Mouse (Mus musculus): ENCODE data around the gene Laptm4a.

Gene Laptm4a

GRCm38 (mm10) chr12:8921394-8922368 lies at the start of gene Laptm4a:
TSS of gene Laptm4a (plus strand) at chr12:8921664.
- peak; percentile 90 for DNase-seq (ENCODE audit: low read depth)

GRCm38 (mm10) chr12:8875583-8875982 lies 45.9 kb upstream of the Laptm4a start:
- DNase-seq (ENCODE audit: low read depth), result no peak

GRCm38 (mm10) chr12:8876865-8877264 lies 44.6 kb upstream of the Laptm4a start:
- no peak for DNase-seq (ENCODE audit: low read depth)

- no peak for DNase-seq (ENCODE audit: low read depth)
Measured at GRCm38 (mm10) chr12:8877413-8877812, 44.1 kb upstream of the Laptm4a start.

GRCm38 (mm10) chr12:8878752-8879151 lies 42.7 kb upstream of the Laptm4a start:
- no peak for DNase-seq (ENCODE audit: low read depth)

- DNase-seq (ENCODE audit: low read depth), result no peak
Measured at GRCm38 (mm10) chr12:8879389-8879788, 42.1 kb upstream of the Laptm4a start.

- no peak for DNase-seq (ENCODE audit: low read depth)
Measured at GRCm38 (mm10) chr12:8881736-8882135, 39.7 kb upstream of the Laptm4a start.

GRCm38 (mm10) chr12:8882376-8882775 lies 39.1 kb upstream of the Laptm4a start:
- no peak for DNase-seq (ENCODE audit: low read depth)

- no peak for DNase-seq (ENCODE audit: low read depth)
Measured at GRCm38 (mm10) chr12:8884426-8885145, 36.9 kb upstream of the Laptm4a start.

- DNase-seq (ENCODE audit: low read depth), result no peak
Measured at GRCm38 (mm10) chr12:8885146-8885543, 36.3 kb upstream of the Laptm4a start.

GRCm38 (mm10) chr12:8885950-8886349 lies 35.5 kb upstream of the Laptm4a start:
- DNase-seq (ENCODE audit: low read depth), result no peak

- no peak for DNase-seq (ENCODE audit: low read depth)
Measured at GRCm38 (mm10) chr12:8888445-8888844, 33.0 kb upstream of the Laptm4a start.

- DNase-seq (ENCODE audit: low read depth), result peak; percentile 55
Measured at GRCm38 (mm10) chr12:8889117-8889665, 32.3 kb upstream of the Laptm4a start.

- no peak for DNase-seq (ENCODE audit: low read depth)
Measured at GRCm38 (mm10) chr12:8892876-8893532, 28.5 kb upstream of the Laptm4a start.

GRCm38 (mm10) chr12:8897140-8897539 lies 24.3 kb upstream of the Laptm4a start:
- DNase-seq (ENCODE audit: low read depth), result no peak

GRCm38 (mm10) chr12:8898879-8899785 lies 22.3 kb upstream of the Laptm4a start:
- no peak for DNase-seq (ENCODE audit: low read depth)

- no peak for DNase-seq (ENCODE audit: low read depth)
Measured at GRCm38 (mm10) chr12:8900107-8900698, 21.3 kb upstream of the Laptm4a start.

- no peak for DNase-seq (ENCODE audit: low read depth)
Measured at GRCm38 (mm10) chr12:8900919-8901663, 20.4 kb upstream of the Laptm4a start.

- DNase-seq (ENCODE audit: low read depth), result no peak
Measured at GRCm38 (mm10) chr12:8901934-8902333, 19.5 kb upstream of the Laptm4a start.

- DNase-seq (ENCODE audit: low read depth), result no peak
Measured at GRCm38 (mm10) chr12:8902479-8902878, 19.0 kb upstream of the Laptm4a start.
